Mouse (Mus musculus): ENCODE results near the gene L3mbtl1.
A peak's percentile ranks its signal among the peaks of the same experiment; 100 is the strongest.

The L3mbtl1 gene

GRCm38 (mm10) chr2:162999744-163000143 lies 56.5 kb downstream of the L3mbtl1 start:
- peak; percentile 61 for DNase-seq

DNA sequence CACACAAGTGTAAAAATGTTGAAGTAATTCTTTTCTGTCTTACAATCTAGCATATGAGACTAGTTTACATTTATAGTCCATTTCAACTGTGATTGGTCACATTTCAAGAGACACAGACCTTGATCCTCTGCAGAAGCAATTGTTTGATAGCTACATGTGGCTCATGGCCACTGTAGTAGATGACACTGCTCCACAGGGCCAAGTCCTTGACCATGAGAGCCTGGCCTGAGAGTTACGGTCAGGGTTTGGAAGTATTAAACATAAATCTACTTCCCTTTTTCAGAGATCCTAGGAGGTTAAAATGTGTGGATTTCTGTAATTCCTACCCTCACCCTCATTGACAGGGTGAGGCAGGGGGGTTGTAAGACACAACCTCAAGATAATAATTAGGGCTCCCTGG lies 57.8 kb downstream of the L3mbtl1 start:
- DNase-seq: no peak

DNA sequence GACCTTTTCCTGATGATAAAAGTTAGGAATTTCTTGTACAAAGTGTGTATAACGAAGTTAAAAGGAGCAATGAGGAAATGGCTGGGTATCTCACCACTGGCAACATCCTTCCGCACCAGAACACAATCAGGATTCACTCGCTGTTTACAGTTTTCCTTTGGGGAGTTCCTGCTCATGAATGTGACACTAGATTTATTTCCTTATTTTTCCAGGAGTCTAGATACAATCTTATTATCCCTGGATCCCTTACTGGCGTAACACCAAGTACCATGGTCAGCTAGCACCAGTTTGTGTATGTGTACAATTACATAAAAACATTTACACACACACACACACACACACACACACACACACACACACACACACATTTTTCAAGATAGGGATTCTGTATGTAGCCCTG lies 64.0 kb downstream of the L3mbtl1 start:
- no peak for DNase-seq

GRCm38 (mm10) chr2:163016916-163017743 lies 73.9 kb downstream of the L3mbtl1 start, which contains the start of gene Ift52:
TSS of gene Ift52 (plus strand) at chr2:163017354.
- DNase-seq: peak; percentile 94

All from kidney, postnatal 14 days (tissue).